Mouse (Mus musculus): ENCODE measurements around the gene Zfp784.
A peak's percentile ranks its signal among the peaks of the same experiment; 100 is the strongest.
"Not testable (repeated sequence)": the region's sequence is repeated elsewhere in the genome, so short reads cannot be mapped to it uniquely, and the experiment has no call there.

The Zfp784 gene

DNA sequence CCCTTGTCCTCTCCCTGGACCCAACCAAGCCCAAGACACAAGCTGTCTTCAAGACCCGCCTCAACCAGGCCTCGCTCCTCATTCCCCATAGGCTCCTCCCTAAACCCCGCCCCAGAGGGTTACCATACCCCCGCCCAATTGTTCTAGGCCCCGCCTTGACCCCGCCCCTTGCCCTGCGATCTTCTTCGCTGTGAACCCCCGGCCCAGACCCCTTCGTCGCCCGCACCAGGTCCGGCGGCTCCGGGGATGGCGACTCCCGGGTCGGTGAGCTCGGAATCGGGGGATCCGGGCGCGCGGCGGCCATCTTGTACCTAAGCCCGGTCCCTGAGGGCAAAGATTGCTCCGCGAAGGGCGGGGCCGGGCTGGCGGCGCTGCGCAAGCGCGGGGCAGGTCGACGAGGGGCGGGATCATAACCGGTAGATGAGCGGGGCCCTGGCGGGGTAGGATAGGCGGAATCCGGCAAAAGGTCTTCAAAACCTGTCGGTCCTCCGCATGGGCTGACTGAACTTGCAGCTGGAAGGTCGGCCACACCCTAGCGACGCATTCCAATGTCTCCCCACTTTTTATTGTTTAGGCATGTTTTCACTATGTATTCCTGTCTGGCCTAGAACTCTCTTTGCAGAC, at the start of gene Zfp784:
Gene Zfp784 (minus strand): TSS at position 338 of the 624 bp plus-strand sequence.
- DNase-seq (ENCODE audit: low read depth, low spot score), result peak; percentile 84

DNA sequence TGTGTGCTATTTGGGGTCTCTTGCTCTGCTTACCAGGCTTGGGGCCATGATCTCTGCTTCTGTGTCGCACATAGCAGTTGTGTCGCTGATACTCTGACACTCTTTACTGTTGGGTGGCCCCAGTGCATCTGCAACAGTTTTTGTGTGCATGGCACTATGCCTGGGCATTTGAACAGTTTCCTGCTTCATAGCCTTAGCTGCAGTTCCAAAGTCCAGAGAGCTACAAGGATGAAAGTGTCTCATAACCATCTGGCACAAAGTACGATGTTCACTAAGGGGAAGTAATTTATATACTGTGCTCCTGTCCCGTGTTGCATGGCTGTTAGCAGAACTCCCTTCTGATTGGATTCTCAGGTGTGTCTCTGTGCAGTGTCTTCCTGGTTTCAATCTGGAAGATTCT, 49.6 kb upstream of the Zfp784 start:
- no peak for DNase-seq (ENCODE audit: low read depth, low spot score)

DNA sequence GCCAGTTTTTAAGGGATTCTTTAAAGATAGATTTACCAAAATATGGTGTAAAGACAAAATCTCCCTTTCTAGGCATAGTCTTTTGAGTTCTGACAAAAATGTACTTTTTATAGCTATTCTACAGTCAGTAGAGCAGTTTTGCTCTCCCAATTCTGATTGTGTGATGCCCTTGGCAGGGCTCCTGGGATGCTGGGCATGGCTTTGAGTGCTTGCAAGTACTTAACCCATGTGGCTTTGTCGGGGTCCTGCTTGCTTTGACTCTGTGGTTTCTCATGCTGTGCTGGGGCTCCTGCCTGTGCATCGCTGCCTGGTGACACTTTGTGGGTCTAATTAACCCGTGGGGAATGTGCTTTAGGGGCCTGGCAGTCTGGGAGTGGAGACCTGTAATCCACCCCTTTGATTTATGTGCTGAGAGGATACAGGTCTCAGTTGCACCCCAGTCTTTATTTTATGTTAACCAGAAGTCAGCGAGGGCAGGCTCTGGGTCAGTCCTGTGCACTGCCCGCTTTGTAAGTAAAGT, 48.7 kb upstream of the Zfp784 start:
- DNase-seq (ENCODE audit: low read depth, low spot score), result no peak

DNA sequence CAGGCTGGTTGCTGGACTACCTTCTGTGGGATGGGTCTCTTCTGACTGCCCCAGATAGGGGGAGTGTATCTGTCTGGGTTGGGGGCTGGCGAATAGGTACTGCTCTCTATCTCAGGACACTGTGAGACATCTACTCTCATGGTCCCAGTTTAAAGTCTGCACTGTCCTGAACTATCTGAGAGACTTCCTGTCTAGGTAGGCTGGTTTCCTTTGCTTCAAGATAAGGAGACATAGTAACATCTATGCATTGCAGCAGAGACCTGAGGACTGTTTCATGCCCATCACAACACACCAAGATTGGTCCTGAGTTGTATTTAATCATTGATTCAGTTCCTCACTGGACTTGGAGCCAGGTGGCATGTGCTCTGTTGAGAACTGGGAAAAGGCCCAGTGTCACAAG, 47.3 kb upstream of the Zfp784 start:
- DNase-seq (ENCODE audit: low read depth, low spot score), result no peak

DNA sequence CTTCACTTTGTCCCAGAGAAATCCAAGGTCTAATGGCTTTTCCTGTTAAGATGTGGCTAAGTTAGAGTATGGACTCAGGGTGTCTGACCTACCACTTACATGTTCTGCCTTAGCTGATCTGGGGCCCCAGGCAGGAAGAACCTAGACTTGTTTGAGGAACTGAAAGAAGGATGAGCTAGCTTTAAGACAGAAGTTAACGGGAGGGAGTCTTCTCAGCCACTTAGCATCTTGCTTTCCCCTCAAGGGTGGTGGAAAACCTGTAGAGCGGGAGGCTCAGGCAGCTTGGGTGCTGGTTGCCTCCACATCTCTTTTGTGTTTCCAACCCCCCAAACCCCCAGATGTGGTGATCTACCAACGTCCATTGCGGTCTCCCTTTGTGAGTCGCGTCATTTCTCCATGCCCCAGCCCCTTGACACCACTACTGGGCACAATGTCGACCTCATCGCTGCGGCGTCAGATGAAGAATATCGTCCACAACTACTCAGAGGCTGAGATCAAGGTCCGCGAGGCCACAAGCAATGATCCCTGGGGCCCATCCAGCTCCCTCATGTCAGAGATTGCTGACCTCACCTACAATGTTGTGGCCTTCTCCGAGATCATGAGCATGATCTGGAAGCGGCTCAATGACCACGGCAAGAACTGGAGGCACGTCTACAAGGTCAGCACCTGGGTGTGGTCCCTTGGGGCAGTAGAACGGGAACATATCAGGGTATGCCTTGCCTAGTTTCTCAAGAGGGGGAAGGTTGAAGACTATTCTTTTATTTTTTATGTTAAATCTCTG, 45.3 kb upstream of the Zfp784 start:
- no peak for DNase-seq (ENCODE audit: low read depth, low spot score)

DNA sequence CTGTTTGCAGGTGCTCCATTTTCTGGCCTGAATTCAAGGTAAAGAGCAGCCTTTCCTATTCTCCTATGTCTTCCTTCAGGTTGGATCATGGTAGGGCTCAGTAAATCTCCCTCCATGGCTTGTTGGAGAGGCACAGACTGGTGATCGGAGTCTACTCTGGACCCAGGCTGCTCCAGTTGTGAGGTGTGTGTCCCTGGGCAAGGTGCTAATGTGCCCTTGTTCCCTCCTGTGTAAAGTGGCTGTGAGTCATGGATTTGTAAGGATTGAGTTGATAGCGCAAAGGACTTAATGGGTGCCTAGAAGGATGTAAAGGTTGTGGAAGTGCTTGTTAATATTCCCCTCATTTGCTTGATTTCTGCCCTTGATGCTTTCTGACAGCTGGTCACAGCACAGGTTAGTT, 43.7 kb upstream of the Zfp784 start:
- no peak for DNase-seq (ENCODE audit: low read depth, low spot score)

DNA sequence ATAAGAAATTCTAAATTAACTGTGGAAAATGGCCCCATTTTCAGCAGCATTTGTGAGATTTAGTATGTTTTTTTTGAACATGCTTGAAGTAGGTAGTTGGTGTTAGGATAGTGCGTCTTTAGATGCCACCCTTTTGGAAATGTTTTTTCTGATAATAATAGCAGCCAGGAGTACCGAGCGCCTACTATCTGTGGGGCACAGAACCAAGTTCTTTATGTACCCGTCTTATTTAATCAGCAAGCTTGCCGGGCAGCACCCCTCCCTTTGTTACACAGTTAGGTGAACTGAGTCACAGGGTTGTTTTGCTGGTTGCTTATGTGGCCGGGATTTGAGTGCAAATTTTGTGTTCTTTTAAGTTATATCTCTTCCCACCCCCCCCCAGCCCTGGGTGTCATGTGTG, 43.0 kb upstream of the Zfp784 start:
- DNase-seq (ENCODE audit: low read depth, low spot score), result no peak

DNA sequence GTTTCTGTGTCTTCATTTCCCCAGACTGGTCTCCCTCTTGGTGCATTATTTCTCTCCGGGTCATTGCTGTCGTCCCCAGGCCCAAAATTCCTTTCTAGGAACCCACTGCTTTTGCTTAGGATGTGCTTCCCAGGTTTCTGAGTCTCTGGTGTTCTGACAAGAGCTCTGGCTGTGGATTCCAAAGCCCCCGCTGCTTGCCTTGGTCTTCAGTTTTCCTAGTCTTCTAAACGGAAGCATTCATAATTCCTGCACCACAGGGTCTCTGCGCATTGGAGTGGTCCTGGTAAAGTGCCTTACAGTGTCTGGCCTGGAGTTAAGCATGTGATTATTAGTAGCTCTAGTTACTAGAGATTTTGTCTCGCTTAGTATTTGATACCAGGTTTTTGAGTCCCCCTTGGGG, 42.6 kb upstream of the Zfp784 start:
- no peak for DNase-seq (ENCODE audit: low read depth, low spot score)

DNA sequence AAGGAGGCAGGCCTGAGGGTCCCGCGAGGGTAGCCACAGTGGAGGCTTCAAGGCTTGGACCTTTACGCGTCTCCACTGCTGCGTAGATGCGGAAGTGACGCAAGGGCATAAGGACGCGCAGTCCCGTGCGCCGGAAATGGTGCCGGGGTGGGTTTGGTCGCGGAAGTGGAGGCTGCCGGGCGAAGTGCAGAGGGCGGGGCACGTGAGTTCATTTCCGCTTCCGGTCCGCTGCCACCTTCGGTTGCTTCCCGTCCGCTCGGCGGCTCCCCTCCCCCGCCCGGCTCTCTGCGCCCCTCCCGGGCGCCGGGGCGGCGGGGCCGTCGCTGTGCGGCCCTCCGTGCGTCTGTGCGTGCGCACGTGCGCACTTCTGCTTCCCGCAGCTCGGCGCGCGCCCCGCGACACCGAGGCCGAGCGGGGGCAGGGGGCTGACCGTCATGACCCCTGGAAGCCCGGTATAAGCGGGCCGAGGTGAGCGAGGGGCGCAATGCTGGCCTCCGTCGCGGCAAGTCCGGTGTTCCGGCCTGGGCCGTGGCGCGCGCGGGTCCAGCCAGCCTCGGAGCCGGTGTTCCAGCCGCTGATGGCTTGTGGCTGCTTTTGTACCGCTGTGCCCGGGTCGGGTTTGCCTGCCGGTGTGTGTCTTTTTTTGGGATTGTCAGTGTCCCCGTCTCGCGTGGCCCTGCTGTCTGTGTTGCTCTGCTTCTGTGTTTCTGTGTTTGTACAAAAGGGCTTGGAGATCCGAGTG, 41.9 kb upstream of the Zfp784 start, which contains the start of gene Epn1:
Gene Epn1 (plus strand): TSS at position 226 of the 742 bp plus-strand sequence.
- DNase-seq (ENCODE audit: low read depth, low spot score), result peak; percentile 93

DNA sequence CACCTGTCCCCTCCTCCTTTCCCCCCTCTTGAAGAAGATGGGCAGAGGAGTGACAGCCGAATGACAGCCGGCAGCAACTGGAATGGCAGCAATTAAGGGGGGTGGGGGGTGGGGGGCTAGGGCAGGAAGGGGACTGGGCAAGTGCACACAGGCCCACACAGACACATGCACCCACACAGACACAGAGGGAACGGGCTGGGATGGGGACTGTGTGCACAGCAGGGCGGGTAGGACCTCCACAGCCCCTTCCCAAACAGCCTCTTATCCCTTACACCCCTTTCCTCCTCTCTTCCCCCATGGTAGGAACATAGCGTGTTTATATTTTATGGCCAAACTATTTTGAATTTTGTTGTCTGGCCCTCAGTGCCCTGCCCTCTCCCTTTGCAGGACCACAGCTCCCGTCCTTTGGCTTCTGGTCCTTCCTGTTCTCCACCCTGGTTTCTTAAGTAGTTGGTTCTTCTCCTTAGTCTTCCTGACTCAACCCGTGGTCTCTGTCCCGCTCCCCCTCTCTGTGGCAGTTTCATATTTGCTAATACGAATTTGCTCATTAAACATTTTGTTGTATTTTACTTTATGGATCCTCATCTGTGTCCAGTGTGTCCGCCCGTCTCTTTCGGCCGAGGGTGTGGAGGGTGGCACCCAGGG, 41.2 kb upstream of the Zfp784 start:
- DNase-seq (ENCODE audit: low read depth, low spot score), result not testable (repeated sequence)

DNA sequence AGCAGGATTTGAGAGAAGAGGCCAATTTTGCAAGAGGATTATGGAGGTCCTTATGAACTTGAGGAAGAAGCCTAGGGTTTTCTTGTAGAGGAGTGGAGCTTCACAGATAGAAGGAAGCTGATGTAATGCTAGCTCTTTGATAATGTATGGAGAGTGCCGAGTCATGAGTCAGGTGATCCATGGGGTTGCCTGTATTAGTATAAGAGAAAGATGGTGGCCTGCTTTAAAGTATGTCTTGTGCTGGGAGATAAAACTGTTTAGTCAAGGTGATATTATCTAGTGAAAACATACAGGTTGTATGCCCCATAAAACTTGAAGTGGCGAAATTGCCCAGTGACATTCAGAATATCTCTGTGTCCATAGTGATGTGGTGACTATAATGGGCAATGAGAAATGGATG, 38.7 kb upstream of the Zfp784 start:
- DNase-seq (ENCODE audit: low read depth, low spot score), result no peak

DNA sequence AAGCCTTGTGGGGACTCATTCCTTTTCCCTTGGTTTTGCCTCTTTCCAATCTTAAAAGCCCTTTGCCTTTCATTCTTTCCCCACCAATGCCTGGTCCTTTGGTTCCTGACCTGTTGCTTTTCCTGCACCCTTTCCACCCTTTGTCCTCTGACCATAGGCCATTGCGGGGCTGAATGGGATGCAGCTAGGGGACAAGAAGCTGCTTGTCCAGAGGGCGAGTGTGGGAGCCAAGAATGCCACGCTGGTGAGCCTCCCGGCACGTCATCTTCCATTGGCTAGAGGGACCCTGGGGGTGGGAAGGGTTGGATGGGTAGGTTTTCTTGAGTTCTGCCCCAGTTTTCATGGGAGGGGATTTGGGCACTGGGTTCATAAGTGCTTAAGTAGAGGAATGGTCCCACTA, 36.7 kb upstream of the Zfp784 start:
- no peak for DNase-seq (ENCODE audit: low read depth, low spot score)

DNA sequence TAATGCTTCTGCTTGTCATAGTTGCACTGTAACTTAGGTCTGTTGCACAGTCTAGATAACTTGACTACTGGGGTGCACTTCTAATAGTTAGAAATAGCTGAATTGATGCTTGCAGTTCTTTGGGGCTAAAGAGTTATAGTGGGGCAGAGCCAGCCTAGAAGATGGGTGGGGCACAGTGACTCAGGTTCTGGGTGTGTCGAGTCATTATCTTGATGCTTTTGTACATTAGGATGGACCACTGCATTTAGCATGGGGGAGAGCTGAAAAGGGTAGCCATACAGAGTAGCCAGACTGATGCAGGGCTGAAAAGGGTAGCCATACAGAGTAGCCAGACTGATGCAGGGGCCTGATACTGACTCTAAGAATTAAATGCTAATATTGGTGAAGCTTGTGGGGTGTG, 35.3 kb upstream of the Zfp784 start:
- no peak for DNase-seq (ENCODE audit: low read depth, low spot score)

DNA sequence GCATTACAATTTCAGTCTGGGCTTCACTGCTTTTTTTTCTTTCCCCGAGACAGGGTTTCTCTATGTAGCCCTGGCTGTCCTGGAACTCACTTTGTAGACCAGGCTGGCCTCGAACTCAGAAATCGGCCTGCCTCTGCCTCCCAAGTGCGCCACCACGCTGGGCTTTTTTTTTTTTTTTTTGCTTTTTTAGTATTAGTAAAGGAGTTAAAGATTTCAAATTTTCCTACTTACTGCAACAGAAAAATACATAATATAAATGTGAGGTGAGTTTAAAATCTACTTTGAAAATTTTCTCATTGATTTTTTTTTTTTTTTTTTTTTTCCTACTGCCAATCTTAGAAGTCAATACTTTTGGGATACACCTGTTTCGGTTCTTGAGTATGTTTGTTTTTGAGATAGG, 26.6 kb upstream of the Zfp784 start:
- no peak for DNase-seq (ENCODE audit: low read depth, low spot score)

DNA sequence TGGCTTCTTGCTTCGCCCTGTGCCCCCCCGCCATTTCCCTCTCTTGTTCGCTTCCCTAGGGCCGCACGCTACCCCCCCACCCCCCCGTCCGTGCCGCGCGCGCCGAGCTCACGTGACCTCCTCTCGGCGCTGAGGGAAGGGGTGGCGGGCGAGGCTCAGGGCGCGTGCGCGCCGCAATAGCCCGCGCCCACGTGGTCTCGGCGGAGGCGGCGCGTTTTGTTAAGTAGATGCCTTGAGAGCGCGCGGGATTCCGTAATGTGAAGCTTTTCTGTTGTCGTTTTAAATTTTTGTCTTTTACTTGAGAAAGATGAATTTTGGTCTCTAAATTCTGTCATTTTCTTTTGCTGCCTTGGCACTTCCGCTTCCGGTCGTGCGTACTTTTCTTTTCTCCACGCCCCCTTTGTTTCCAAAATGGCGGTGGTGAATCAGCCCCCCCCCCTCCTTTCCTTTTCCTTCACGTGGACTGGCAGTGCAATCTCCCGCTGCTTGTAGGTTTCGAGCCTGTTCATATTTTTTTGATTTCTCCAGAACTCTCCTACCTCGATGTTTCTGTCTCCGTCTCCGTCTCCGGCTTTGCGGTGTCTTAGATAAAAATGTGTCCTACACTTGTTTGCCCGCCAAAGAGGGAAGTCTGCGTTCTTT, 24.2 kb upstream of the Zfp784 start:
- peak; percentile 75 for DNase-seq (ENCODE audit: low read depth, low spot score)

DNA sequence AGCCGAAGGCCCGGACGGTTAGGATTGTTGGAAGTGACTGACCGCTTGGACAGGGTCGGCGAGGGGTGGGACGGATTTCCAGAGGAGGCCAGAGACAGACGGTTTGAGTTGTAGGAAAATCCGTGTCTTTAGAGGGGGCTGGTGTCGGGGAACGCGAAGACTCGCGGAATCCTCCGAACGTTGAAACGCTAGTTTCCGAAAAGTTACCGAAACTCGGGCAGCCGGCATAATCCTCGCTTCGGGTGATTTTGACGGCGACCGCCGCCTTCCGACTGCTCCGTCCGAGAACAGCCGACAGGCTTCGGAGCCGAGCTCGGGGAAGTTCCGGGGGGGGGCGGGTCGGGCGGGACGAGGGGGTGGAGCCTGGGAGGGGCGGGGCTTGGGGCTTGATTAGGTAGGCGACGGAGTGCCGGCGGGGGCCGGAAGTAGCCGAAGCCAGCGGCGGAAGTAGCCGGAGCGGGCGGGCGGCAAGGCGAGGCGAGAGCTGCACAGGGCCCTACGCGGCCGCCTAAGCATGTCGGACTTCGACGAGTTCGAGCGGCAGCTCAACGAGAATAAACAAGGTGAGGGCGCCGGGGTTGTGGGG, 23.6 kb upstream of the Zfp784 start, which contains the start of gene U2af2:
Gene U2af2 (plus strand): TSS at position 370 of the 586 bp plus-strand sequence.
- DNase-seq (ENCODE audit: low read depth, low spot score), result peak; percentile 82

DNA sequence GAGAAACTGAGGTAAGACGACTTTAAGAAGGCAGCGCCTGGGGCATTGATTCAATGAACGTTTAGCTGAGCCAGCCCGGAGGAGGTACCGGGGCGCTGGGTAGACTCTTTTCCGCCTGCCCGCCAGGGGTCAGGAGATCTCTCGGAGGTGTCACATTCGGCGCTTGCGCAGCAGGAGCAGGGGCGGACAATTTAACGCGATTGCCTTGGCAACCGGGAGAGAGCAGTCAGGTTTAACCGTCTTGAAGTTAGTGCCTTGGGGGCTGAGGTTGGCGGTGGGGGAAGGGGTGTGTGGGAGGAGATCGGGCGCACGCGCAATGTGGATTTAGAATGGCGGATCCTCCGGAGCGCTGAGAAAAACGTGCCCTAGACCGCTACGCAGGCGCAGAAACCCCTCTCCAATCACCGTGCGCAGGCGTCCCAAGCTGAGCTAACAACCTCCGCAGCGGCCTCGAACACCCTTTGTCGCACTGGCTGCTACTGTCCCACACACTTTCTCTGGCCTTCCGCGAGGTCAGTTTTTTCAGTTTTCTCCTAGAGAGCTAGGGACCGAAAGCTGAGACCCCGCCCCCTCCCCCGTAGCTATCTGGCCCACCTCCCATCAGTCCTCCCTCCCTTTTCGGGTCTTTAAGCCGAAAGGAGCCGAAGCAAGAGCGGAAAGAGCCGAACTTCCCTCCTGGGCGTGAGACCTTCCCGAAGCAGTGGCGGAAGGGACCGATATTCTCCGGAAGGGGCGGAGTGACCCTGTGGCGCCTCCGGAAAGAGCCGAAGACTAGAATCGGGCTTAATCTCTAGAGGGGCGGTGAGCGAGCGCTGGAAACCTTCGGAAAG, 22.9 kb upstream of the Zfp784 start:
- DNase-seq (ENCODE audit: low read depth, low spot score), result peak; percentile 96

DNA sequence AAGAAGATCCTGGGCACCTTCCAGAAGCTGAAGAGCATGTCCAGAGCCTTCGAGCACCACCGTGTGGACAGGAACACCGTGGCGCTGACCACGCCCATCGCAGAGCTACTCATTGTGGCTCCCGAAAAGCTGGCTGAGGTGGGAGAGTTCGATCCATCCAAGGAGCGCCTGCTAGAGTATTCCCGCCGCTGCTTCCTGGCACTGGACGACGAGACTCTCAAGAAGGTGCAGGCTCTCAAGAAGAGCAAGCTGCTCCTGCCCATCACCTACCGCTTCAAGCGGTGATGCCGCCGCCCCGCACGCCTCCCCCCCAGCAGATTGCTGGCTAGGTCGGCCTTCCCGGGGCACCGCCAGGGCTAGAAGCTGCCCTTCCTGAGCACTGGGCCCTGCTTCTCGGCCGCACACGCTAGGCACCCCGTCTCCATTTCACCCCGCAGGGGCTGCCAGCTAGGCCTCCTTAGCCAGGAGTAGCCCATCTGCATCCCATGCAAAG, 22.0 kb upstream of the Zfp784 start:
- DNase-seq (ENCODE audit: low read depth, low spot score), result peak; percentile 67

DNA sequence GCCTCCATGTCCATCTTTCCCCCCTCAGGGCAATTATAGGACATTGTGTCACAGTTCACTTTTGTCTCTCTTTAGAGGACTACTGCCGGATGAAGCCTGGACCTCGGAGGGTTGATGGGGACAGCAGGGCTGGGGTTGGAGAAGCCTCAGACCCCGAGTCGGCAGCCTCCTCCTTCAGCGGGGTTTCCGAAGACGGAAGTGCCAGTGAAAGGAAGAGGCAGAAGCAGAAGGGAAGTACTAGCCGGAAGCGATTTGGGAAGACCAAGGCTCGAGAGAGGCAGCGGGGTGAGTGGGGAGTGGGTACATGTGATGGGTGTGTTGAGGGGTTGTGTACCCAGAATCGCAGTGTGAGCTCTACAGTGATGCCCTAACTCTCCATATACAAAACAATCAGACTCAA, 21.2 kb upstream of the Zfp784 start:
- DNase-seq (ENCODE audit: low read depth, low spot score), result no peak

DNA sequence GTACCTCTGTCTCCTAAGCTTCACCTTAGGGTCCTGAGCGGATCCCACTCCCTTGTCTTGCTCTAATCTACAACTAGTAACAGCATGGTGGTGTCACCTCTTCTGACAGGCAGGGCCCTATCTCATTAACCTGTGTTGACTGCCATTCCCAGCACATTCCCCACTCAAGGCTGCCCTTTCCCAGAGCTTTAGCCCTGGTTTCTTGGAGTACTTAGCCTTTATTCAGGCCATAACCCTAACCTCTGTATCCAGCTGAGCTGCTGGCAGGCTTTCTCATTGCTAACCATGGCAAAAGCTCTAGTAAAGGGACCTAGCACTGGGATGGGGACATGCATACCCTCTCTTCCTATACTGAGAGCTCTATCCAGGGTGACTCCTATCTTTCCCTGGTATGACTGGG, 20.4 kb upstream of the Zfp784 start:
- no peak for DNase-seq (ENCODE audit: low read depth, low spot score)

Measured in retina, postnatal 7 days (tissue).